Mouse (Mus musculus) regulatory T cell (primary cell): Measurements from ENCODE around the gene Zfp553.

ENCODE experiments used
- in situ Hi-C: fragments of 300-600 bp; cut with MboI, MseI; formaldehyde crosslinking; loops from one replicate; pipeline ENCODE4 v1.15.1; 2025; ENCODE audit warnings: high pct_unique_total_duplicates

The Zfp553 gene

GRCm38 (mm10) chr7:127271093-127271492, 38.2 kb downstream of the Zfp553 start:
- in situ Hi-C loops = no loop called here

- in situ Hi-C loops = no loop called here
Measured at GRCm38 (mm10) chr7:127272566-127272965, 39.7 kb downstream of the Zfp553 start.

DNA sequence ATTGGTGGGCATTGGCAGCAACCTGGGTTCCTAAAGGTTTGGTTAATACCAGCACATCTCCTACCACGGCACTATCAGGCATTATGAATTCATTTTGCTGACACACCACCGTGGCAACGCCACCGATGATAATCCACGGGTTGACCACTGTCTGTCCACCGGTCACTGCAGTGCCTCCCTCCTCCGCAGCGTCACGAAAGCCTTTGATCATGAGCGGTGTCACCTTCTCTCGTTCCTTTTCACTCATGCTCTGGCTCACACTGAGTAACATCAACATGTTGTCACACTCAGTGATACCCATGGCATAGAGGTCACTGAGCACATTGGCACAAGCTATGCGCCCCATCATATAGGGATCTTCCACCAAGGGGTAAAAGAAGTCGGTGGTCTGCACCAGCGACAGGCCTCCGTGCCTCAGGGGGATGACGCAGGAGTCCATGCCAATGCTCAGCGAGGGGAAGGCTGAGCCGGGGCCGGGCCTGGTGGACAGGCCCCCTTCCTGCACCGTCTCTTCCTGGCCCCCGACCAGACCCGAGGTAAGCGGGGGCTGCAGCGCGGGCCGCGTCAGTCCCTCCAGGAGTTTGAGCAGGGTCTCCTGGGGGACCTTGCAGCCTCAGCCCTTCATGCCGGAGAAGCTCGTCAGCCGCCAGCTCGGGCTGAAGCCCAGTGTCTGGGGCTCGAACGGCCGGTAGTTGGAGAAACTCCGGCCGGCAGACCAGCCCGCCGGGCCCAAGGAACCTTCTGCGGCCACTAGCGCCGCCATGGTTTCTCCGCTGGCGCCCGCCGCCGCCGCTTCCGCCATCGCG, 40.5 kb downstream of the Zfp553 start:
- in situ Hi-C loops = no loop called here

DNA sequence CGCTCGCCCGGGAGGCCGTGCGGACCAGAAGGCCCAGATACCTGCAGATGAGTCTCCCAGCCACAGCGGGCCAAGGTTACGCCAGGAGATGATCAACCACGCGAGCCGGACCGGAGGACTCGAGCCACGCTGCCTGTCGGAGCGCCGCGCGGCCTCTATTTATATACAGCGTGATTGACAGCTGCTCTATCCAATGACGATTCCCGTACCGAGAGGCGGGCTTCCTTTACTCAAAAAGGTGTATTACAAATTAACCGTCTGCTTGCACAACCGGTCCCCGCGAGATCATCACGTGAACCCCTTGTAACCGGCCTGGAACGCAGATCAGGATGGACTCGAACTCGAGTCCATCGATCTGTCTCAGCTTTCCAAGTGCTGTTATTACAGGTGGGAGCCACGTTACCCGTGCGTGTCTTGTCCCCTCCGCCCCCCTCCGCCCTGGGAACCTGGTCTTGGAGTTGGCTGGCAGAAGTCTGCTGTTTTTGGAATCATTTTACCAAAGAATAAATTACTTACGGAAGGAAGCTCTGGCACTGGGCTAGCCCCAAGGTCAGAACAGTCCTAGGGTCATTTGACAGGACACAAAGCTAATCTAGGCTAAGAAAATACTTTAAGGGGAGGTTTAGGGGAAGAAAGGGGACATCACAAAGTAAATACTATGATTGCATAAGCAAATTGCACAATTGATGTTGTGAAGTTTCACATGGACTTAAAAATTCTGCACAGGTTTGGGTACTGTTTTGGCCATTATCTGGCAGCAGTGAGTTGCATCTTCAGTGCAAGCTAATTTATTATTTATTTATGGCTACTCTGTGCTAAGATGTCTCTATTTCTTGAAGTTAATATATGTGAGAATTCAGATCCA, 41.3 kb downstream of the Zfp553 start, which contains the start of gene Sephs2:
Gene Sephs2 (minus strand): TSS at position 131 of the 865 bp plus-strand sequence.
- in situ Hi-C loops = no loop called here

GRCm38 (mm10) chr7:127276519-127276961, 43.7 kb downstream of the Zfp553 start:
- in situ Hi-C loops = no loop called here

DNA sequence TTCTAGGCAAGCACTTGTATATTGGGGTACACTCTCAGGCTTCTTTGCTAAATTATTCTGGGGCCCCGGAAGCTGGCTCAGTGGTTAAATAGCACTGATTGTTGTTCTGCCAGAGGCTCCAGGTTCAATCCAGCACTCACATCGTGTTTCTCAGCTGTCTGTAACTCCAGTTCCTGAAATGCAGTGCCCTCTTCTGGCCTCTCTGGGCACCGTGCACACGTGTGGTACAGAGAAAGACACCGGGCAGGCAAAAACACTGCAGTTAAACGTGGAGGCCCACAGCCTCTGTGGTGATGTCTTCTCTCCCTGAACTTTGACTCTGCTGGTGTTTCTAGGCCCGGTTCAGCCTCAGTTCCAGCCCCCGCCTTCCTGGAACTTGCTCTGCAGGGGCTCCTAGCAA, 45.5 kb downstream of the Zfp553 start:
- in situ Hi-C loops = no loop called here

DNA sequence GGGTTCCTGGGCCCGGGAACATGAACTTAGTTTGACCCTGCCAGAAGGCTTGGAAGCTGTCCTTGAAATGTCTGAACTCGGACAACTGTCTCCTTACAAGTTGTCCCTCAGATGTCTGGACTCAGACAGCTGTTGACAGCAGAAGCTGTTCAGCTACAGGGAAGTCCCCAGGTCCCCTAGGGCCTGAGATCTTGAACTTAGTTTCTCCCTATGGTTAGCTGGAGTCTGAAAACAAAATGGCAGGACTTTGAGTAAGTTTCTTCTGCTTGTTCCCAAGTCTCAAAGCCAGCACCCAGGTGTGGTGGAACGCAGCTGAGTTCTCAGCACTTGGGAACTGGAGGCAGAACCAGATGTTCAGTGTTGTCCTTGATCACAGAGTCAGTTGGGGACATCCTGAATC, 47.2 kb downstream of the Zfp553 start:
- in situ Hi-C loops = no loop called here

DNA sequence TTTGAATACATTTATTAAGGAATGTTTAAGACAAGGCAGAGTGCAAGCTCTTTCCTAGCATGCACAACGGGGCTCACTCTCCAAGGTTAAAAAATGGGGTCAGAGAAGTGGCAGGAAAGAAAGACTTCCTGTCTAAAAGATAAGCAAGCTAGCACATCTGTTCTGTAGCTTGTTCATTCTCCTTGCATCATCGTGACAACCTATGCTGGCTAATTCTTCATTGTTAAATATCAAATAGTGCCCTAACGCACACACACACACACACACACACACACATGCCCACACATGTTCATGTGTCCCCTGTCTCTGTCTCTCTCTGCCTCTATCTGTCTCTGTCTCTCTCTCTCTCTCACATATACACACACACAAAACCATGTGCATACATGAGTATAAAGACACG, 48.3 kb downstream of the Zfp553 start:
- in situ Hi-C loops = no loop called here

GRCm38 (mm10) chr7:127282190-127282589, 49.3 kb downstream of the Zfp553 start:
- in situ Hi-C loops = no loop called here

GRCm38 (mm10) chr7:127285154-127285553, 52.3 kb downstream of the Zfp553 start:
- in situ Hi-C loops = no loop called here
